Mouse (Mus musculus) adrenal gland, postnatal 36 days (tissue): ENCODE data around the gene Lrrc4. TPM values are rescaled to one million over a fixed set of nuclear protein-coding genes. Genes with fewer than 3 reads are reported as not detected.

ENCODE experiments used
- DNase-seq, 2 experiments: peaks; one replicate each; pipeline ENCODE4 v3.0.0; 2021; ENCODE audit warnings: mixed read lengths in 1 of 2
- total RNA-seq, 2 experiments: library from RNA; stranded (reverse); gene quantifications; 2 replicates each; pipeline ENCODE4 v1.2.3; 2021

The Lrrc4 gene
- total RNA-seq, 2 experiments from 2014 or later = 5.3 to 9.2 TPM

GRCm38 (mm10) chr6:28767891-28768481 is 63.6 kb downstream of the Lrrc4 start:
- DNase-seq = peak in 1 of 2 experiments; percentile 7

- no peak for DNase-seq
Observed at GRCm38 (mm10) chr6:28766622-28767021, 64.9 kb downstream of the Lrrc4 start.

DNA sequence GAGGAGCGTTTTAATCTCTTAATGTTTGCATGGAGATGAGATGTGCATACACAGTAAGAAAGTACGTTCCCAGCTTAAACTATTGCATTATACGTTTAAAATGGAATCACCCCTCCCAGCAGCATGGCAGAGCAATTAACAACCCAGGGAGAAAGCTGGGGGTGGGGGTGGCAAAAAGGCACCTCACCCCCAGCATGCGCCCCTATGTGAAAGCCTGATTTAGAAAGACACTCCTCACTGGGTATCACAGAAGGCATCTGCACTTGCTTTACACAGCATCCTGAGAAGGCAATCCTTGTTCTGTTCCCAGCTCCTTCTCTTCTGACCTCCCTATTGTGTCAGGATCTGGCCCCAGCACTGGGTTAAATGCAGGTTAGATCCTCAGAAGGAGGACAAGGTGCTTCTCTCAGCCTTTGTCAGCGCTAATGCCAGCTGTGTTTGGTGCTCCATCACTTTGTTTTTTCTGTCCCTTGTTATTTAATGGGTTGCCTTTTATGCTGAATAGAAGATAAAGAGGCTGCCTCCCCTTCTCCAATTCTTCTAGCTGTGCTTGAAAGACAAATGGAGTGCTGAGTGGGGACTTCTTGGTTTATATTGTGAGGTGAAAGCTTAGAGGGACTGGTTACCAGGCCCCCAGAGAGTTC is 69.3 kb downstream of the Lrrc4 start:
- no peak for DNase-seq

- no peak for DNase-seq
Observed at GRCm38 (mm10) chr6:28761728-28762127, 69.8 kb downstream of the Lrrc4 start.

DNA sequence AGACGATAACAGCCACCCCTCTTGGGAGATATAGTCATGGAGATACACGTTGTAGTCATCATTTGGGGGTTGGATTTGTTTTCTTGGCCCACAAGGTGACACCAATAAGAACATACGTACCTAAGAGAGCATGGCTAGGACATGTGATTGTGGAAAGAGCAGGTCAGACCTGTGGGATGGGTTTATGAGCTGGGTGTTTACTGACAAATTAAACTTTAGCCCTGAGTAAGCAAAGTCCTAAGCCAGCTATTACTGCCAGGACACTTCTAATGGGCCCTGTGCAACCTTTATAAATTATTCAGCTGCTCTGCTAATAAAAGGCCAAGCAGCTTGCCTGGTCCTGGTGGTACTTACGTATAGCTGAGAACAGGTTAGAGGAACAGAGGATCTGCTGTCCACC is 73.3 kb downstream of the Lrrc4 start:
- DNase-seq = no peak

GRCm38 (mm10) chr6:28756306-28757018 is 75.1 kb downstream of the Lrrc4 start:
- DNase-seq = peak; percentile 24 to 35

- DNase-seq = no peak
Observed at GRCm38 (mm10) chr6:28754127-28754898, 77.2 kb downstream of the Lrrc4 start.

DNA sequence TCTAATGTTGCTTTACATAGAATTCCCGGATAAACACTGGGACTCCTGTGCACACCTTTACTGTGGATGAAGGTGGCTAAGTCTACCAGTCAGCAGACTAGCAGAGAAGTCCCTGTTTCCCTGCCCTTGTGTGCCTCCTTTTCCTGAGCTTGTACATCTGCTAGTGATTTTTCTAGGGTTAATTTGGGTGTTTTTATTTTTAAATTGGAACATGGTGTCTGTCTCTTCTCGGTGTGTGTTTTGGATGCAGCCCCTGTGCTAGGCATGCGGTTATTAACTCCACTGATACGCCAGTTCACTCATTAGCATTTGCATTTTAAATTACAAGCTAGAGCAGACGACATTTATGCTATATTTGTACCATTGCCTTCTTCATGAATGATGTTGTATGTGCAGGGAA is 77.9 kb downstream of the Lrrc4 start:
- no peak for DNase-seq

DNA sequence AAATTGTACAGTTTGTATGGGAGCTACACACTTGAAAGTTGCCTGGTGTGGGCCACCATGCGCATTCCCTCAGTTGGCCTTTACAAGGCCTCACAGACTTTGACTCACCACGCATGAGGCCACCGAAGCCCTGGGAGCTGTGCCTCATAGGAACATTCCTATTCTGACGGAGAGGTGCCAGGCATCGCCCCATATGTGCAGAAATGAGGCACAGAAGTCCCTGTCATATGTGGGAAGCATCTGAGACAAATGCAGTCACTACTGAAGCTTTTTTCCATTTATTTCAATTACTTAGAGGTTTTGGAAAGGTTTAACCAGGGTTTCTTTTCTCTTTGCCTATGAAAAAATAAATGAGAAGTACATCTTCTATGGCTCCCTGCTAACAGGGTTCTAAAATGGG is 78.3 kb downstream of the Lrrc4 start:
- DNase-seq = no peak

GRCm38 (mm10) chr6:28751186-28751585 is 80.4 kb downstream of the Lrrc4 start:
- no peak for DNase-seq

GRCm38 (mm10) chr6:28749224-28749623 is 82.3 kb downstream of the Lrrc4 start:
- DNase-seq = no peak

DNA sequence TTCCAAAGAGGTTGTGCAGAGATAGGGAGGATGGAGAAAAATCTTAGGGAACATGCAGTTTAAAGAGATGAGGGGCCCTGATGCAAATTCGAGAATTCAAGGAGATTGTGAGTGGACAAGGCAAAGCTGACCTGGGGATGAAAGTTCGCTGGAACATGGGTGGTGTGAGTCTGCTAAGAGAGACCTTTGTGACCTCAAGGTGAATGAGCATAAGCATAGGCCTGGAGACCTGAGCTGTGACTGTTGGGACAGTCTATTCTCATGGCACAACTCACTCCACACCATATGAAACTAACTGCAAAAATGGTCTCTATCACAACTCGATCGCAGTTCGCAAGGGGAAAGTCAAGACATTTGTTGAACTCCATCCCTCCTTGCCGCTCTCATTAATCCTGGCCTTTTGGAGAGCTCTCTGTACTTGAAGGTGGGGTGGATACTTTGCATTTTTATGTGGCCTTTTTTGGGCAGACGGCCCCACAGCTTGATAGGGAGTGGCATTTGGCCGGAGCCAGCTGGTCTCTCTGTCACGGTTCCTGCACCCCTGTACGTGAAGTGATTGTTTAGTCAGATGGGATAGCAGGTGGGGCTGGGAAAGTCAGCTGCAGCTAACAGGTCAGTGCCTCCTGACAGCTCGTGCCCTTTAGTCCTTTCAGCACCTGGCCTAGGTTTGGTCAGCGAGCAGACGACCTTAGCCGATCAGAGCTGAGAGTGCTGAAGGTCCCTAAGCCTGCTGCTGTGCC is 83.4 kb downstream of the Lrrc4 start:
- DNase-seq = no peak

- DNase-seq = no peak
Observed at GRCm38 (mm10) chr6:28747025-28747424, 84.5 kb downstream of the Lrrc4 start.

DNA sequence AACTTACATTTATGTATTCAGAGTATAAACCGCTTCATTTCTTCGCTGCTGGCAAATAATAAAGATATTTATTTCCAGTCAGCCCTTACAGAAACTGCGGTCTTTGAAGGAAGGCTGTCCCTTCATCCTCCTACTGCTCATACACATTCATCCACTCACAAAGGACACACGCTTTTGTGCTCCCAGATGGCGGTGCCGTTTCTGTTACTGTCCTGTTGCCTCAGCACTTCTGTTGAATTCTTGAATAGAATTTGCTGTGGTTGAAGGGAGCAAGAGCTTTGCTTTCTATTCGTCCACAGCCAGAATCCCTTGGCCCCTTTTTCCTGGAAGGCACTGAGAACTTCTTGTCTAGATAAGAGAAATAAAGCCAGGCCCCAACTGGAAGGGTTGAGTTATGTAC is 85.7 kb downstream of the Lrrc4 start:
- no peak for DNase-seq

DNA sequence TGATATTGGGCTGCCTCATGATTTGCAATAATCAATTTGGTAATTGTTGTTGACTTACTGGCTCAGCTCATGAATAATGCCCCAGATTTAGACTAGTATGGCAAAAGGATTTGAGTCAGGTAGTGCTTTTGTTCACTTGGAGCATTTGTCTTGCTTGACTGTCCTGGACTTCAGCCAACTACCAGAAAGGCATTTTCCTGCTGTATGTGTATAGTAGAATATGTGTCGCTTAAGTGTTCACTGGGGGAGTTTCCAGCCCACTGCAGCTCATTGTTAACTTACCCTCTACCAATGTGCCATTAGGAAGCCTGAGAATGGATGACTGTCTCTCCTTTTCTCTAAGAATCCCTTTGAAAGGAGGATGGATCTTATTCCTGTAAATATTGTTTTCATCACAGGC is 88.0 kb downstream of the Lrrc4 start:
- DNase-seq = no peak

DNA sequence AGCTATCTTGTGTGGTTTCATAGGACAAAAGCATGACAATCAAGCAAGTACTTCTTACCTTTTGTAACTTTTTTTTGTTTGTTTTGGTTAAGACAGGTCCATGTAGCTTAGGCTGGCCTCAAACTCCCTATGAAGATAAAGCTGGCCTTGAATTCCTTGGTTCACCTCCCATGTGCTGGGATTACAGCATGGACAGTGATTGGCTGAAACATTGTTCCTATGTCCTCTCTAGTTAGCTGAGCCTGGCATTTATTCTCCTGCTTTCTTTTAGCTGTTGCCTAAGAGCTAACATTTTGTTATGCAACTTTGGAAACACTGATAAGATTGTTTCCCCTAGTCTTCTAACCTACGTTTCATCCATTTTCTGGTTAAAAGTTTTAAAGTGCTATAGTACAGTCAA is 93.9 kb downstream of the Lrrc4 start:
- no peak for DNase-seq

DNA sequence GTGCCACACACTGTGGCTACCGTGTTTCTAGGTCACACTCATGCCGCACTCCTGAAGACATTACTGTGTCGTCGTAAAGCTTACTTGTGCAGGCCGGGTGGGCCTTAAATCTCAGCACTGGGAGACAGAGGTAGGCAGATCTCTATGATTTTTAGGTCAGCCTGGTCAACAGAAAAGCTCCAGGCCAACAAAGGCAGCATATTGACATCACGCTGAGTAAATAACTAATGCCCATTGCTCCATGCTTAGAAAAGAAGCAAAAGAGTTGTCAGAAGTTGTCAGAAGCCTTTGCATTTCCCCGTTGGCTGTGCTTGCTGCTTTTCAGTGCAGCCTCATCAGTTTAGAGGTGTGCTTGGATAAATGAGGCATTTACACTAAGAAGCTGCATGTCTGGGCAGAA is 94.9 kb downstream of the Lrrc4 start:
- DNase-seq = no peak

DNA sequence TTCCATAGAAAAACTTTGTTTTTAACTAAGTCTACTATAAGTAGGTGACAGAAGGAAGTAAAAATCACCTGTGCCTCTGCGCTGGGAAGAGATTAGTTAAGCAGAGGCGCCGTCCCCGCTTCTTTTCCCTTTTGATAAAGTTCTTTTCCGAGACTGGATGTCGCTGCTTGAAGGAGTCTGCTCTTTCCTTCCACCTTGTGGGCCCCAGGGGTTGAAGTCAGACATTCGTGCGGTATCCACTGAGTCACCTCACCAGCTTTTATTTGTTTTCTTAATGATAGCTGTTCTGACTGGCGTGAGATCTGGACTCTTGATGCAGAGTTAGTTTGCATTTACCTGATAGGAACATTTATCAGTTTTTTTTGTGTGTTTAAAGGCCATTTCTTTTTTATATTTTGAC is 96.4 kb downstream of the Lrrc4 start:
- no peak for DNase-seq

- no peak for DNase-seq
Observed at GRCm38 (mm10) chr6:28733884-28734647, 97.5 kb downstream of the Lrrc4 start.

DNA sequence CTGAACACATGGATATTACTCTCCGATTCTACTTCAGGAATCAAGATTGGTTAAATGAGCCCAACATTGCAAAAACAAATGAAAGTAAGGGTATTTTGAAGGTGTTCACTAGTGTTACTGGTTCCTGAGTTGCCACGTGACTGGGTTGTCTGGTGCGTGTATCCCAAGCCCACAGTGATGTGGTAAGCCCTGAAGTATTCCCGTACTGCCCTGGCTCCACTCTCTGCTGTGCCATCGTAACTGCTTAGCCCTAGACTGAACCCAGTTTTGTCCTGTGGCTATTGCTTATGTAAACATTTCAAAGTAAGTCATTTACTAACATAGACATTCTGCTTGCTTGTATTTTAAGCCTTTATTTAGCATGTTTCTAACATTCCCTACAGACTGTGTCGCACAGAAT is 100.3 kb downstream of the Lrrc4 start:
- DNase-seq = no peak

DNA sequence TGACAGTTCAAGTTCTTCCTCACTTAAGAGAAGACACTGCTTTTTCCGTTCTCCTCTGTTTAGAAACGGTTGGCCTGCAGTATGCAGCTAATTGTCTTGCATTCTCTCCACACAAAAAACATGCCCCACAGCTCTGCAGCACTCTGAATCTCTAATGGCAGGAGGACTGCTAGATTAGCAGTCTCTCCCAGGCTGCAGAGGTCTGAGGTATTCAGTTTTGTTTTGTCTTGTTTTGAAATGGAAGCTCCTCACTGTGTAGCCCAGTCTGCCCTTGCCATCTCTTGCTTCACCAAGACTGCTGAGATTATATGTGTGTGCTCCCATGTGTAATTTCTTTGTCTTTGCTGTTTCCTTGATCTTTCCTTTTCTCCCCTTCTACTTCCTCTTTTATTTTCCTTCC is 101.9 kb downstream of the Lrrc4 start:
- no peak for DNase-seq
